Mouse (Mus musculus) G1E (cell line): ENCODE measurements around the gene Atp5c1. TPM values are rescaled to one million over a fixed set of nuclear protein-coding genes. Genes with fewer than 3 reads are reported as not detected.

ENCODE experiments used
- ATAC-seq: 2 replicates; pipeline ENCODE4 v1.8.0; 2016; ENCODE audit warnings: mild to moderate bottlenecking; ENCODE audit not compliant: insufficient number of reproducible peaks, poor library complexity, low FRiP score, severe bottlenecking; ENCODE audit errors: extremely low read depth
- DNase-seq: peaks from one replicate; pipeline ENCODE4 v3.0.0; 2012; ENCODE audit warnings: low spot score
- H3K27me3 ChIP-seq: 2 replicates; pipeline ENCODE4 v1.6.1; 2012; ENCODE audit warnings: mild to moderate bottlenecking, low read length, inconsistent platforms; ENCODE audit not compliant: insufficient read depth
- H3K36me3 ChIP-seq: replicated peaks from 2 replicates; pipeline ENCODE3; 2012; ENCODE audit warnings: mild to moderate bottlenecking, inconsistent platforms
- H3K4me1 ChIP-seq: 2 replicates; pipeline ENCODE4 v1.6.1; 2012; ENCODE audit warnings: low read depth, low read length, inconsistent platforms, mixed read lengths; ENCODE audit not compliant: insufficient read depth
- H3K4me3 ChIP-seq: 2 replicates; pipeline ENCODE4 v1.5.1; 2012; ENCODE audit warnings: low read depth, mild to moderate bottlenecking, inconsistent platforms, low read length, moderate library complexity, mixed read lengths
- H3K9me3 ChIP-seq: replicated peaks from 2 replicates; pipeline ENCODE4 v1.6.1; 2012; ENCODE audit warnings: inconsistent platforms
- CTCF ChIP-seq: IDR thresholded peaks from 2 replicates; pipeline ENCODE4 v1.5.1; 2012; ENCODE audit warnings: low read depth, low read length, inconsistent platforms, mixed read lengths
- GATA1 ChIP-seq: IDR thresholded peaks from 2 replicates; pipeline ENCODE4 v1.6.1; 2012; ENCODE audit warnings: borderline replicate concordance, low read length, inconsistent platforms, mixed read lengths
- GATA2 ChIP-seq: IDR thresholded peaks from 2 replicates; pipeline ENCODE4 v1.6.1; 2012; ENCODE audit warnings: low read depth, low read length, inconsistent platforms, borderline replicate concordance
- POLR2AphosphoS5 ChIP-seq: IDR thresholded peaks from 2 replicates; pipeline ENCODE4 v1.6.1; 2012; ENCODE audit warnings: low read depth, low read length, inconsistent platforms; ENCODE audit not compliant: insufficient replicate concordance
- TAL1 ChIP-seq: conservative IDR thresholded peaks from 2 replicates; pipeline ENCODE4 v1.6.1; 2012; ENCODE audit warnings: low read depth, low read length, inconsistent platforms, mixed read lengths
- polyA plus RNA-seq: library from polyadenylated mRNA; stranded (reverse); fragments of >175 nt; gene quantifications from 2 replicates; pipeline ENCODE4 v1.2.3, GENCODE M21; 2012
- total RNA-seq, 2 experiments: library from RNA; stranded (forward) in 1 of 2; stranded (reverse) in 1 of 2; fragments of 200-1000 nt in 1 of 2; fragments of >200 nt in 1 of 2; fragmentation: Nextera tagmentation in 1 of 2; gene quantifications; 2 replicates each; pipeline ENCODE4 v1.2.3; 2014 to 2017

Gene Atp5c1
- total RNA-seq (2014; fragmentation: Nextera tagmentation) (368 and 432 TPM in 2 replicates), total RNA-seq (2017) (488 and 539 TPM in 2 replicates), polyA plus RNA-seq (23.2 and 34.2 TPM in 2 replicates)

DNA sequence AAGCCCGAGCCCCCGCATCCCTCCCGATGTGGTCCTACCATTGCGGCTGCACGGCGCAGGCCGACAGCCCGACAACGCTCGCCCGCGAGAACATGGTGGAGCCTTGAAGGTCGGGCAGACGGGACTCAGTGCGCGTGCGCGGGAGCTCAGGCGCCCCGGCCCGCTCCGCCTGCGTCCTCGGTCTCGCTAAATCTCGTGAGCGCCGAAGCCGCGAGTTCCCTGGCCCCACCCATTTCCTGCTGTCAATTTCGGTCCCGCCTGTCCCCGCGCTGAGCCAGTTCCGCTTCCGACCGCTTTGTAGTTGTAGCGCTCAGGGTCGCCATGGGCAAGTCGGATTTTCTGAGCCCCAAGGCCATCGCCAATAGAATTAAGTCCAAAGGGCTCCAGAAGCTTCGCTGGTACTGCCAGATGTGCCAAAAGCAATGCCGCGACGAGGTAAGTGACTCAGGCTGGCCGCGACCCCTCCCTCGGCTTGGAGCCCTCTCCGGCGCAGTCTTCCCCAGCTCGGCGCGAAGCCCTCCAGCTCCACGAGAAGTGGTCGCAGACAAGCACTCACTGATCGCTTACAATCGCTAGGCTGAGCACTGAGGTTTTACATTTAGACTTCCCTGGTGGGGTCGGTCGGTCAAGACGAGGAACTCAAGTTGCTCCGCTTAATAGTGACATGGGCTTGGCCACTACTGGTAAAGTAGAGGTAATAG, at the start of gene Atp5c1, which contains the start of gene Kin:
TSS of gene Atp5c1 (minus strand) at position 201 of the 701 bp plus-strand sequence.
TSS of gene Kin (plus strand) at position 284 of the 701 bp plus-strand sequence.
- H3K4me3 ChIP-seq: peak within 1 kb of the TSS; percentile 99
- no peaks in the 10 kb centered on the region for H3K27me3 ChIP-seq
- peaks cover 55% of the 10 kb centered on the region for H3K4me1 ChIP-seq
- no peaks in the 10 kb centered on the region for H3K9me3 ChIP-seq
- no peak for TF ChIP-seq GATA1
- no peak for TF ChIP-seq GATA2
- TF ChIP-seq POLR2AphosphoS5: no peak
- TF ChIP-seq TAL1: no peak
- TF ChIP-seq CTCF: no peak
- H3K36me3 ChIP-seq: peaks cover 61% of the 10 kb centered on the region
- ATAC-seq (peak; percentile 87), DNase-seq (peak; percentile 94)

DNA sequence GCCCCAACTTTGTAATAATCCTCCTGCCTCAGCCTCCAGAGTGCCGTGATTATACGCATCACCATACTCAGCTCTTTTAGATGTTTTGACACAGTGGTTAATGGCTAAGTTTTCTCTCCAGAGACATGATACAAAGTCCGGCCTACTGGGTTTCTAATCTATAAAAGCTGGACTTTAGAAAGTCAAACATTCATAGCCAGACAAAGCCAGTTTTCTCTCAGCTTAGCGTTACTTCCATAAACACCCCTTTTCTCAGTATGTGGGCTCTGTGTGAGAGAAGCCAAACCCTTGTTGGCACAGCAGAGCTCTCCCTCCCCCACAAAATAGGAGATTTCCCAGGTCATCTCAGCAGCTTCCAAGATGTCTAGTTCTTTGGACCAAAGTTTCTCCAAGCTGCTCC, 48.3 kb upstream of the Atp5c1 start:
- no peak overlapping the region for H3K4me3 ChIP-seq
- H3K27me3 ChIP-seq: no peaks in the 10 kb centered on the region
- no peaks in the 10 kb centered on the region for H3K9me3 ChIP-seq
- ATAC-seq (no peak), DNase-seq (no peak)
- TF ChIP-seq TAL1: no peak
- no peak for TF ChIP-seq GATA1
- TF ChIP-seq POLR2AphosphoS5: no peak
- TF ChIP-seq GATA2: no peak
- TF ChIP-seq CTCF: no peak
- no peaks in the 10 kb centered on the region for H3K4me1 ChIP-seq
- no peaks in the 10 kb centered on the region for H3K36me3 ChIP-seq

DNA sequence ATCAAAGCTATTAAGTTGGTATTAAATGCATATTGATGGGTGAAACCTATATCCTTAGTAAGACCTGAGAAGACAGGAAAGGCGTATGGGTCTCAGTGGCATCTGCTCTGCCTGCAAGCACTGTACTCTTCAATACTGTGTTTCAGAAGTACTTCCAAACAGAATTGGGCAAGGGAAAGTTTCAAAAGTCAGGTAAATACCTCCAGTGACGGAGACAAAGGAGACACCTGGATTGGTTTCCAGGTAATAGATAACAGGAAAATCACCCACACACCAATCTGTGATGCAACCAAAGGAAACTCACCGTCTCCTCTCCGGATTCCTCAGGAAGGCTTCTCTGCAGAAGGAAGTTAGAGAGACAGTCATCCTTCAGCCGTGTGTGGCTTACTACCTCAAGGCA, 47.2 kb upstream of the Atp5c1 start:
- Histone ChIP-seq H3K36me3 (no peaks in the 10 kb centered on the region), H3K4me3 (no peak overlapping the region), H3K27me3 (no peaks in the 10 kb centered on the region), H3K4me1 (no peaks in the 10 kb centered on the region), H3K9me3 (no peaks in the 10 kb centered on the region)
- DNase-seq (no peak), ATAC-seq (no peak)
- TF ChIP-seq CTCF (no peak), GATA2 (no peak), GATA1 (no peak), TAL1 (no peak), POLR2AphosphoS5 (no peak)

DNA sequence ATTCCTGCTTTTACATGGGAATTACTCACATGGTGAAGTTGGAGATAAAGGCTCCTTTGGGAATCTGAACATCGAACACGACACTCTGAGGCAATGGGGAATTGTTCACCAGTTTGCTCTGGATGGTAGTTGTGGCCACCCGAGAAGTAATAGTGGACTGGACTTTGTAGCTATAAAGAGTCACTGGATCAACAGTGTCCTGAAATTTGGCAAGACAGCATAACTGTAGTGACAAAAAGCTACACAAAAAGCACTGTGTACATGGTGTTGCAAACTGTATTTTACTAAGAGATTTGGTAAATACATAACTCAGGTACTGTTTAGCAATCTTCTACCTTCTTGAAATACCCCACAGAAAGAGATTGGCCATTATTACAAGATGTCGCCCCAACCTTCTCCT, 45.8 kb upstream of the Atp5c1 start:
- H3K27me3 ChIP-seq: 0 out of 2 replicates have a peak, but pooled peaks cover 2% of the 10 kb centered on the region
- no peaks in the 10 kb centered on the region for H3K9me3 ChIP-seq
- TF ChIP-seq GATA2 (no peak), POLR2AphosphoS5 (no peak), CTCF (no peak), GATA1 (no peak), TAL1 (no peak)
- H3K4me1 ChIP-seq: no peaks in the 10 kb centered on the region
- DNase-seq: no peak
- ATAC-seq: no peak
- no peaks in the 10 kb centered on the region for H3K36me3 ChIP-seq
- no peak overlapping the region for H3K4me3 ChIP-seq

- H3K9me3 ChIP-seq: no peaks in the 10 kb centered on the region
- ATAC-seq (no peak), DNase-seq (no peak)
- 0 out of 2 replicates have a peak, but pooled peaks cover 16% of the 10 kb centered on the region for H3K27me3 ChIP-seq
- TF ChIP-seq TAL1 (no peak), POLR2AphosphoS5 (no peak), CTCF (no peak), GATA2 (no peak), GATA1 (no peak)
- no peaks in the 10 kb centered on the region for H3K4me1 ChIP-seq
- no peaks in the 10 kb centered on the region for H3K36me3 ChIP-seq
- H3K4me3 ChIP-seq: no peak overlapping the region
Measured at GRCm38 (mm10) chr2:10121826-10122225, 41.5 kb upstream of the Atp5c1 start.

GRCm38 (mm10) chr2:10119276-10119675, 39.0 kb upstream of the Atp5c1 start:
- Histone ChIP-seq H3K4me1 (no peaks in the 10 kb centered on the region), H3K9me3 (no peaks in the 10 kb centered on the region), H3K4me3 (no peak overlapping the region), H3K36me3 (no peaks in the 10 kb centered on the region), H3K27me3 (0 out of 2 replicates have a peak, but pooled peaks cover 25% of the 10 kb centered on the region)
- TF ChIP-seq CTCF: no peak
- no peak for TF ChIP-seq TAL1
- TF ChIP-seq GATA1: no peak
- no peak for TF ChIP-seq POLR2AphosphoS5
- DNase-seq (no peak), ATAC-seq (no peak)

GRCm38 (mm10) chr2:10118751-10119150, 38.4 kb upstream of the Atp5c1 start:
- Histone ChIP-seq H3K4me1 (no peaks in the 10 kb centered on the region), H3K9me3 (no peaks in the 10 kb centered on the region), H3K4me3 (no peak overlapping the region), H3K27me3 (0 out of 2 replicates have a peak, but pooled peaks cover 25% of the 10 kb centered on the region), H3K36me3 (no peaks in the 10 kb centered on the region)
- no peak for ATAC-seq
- no peak for DNase-seq
- TF ChIP-seq TAL1: no peak
- TF ChIP-seq CTCF: no peak
- no peak for TF ChIP-seq GATA1
- TF ChIP-seq GATA2: no peak
- no peak for TF ChIP-seq POLR2AphosphoS5
